Mouse (Mus musculus) liver, embryonic 14.5 days (tissue): Measurements from ENCODE around the gene Cnih1. TPM values are rescaled to one million over a fixed set of nuclear protein-coding genes. Genes with fewer than 3 reads are reported as not detected.
A peak's percentile ranks its signal among the peaks of the same experiment; 100 is the strongest.

Experiments
- ATAC-seq: fragments of 200-750 bp; cut with Nextera tagmentation; 2 replicates; pipeline ENCODE4 v1.8.0; 2017; ENCODE audit warnings: moderate number of reproducible peaks, mild to moderate bottlenecking, moderate library complexity; ENCODE audit not compliant: insufficient read depth
- DNase-seq, 3 experiments: peaks; one replicate each; pipeline ENCODE4 v3.0.0-alpha.2; 2012 to 2013; ENCODE audit warnings: low read depth in 3 of 3, low spot score in 3 of 3
- H3K27ac ChIP-seq: fragments of 300-500 bp; sonication (generic); 2 replicates; pipeline ENCODE4 v1.5.1; 2014; ENCODE audit warnings: moderate library complexity, mild to moderate bottlenecking, control low read depth, inconsistent platforms
- H3K27me3 ChIP-seq: fragments of 300-500 bp; sonication (generic); 2 replicates; pipeline ENCODE4 v1.6.1; 2014; ENCODE audit warnings: mild to moderate bottlenecking, low read length, moderate library complexity; ENCODE audit not compliant: control insufficient read depth, insufficient read depth
- H3K36me3 ChIP-seq: fragments of 300-500 bp; sonication (generic); replicated peaks from 2 replicates; pipeline ENCODE4 v1.6.1; 2014; ENCODE audit warnings: low read depth; ENCODE audit not compliant: control insufficient read depth, insufficient read depth
- H3K4me1 ChIP-seq, 2 experiments: fragments of 200-500 bp in 1 of 2; fragments of 300-500 bp in 1 of 2; sonication (generic) in 1 of 2; replicated peaks; 2 replicates each; pipeline ENCODE4 v1.6.1; 2012 to 2014; ENCODE audit warnings: antibody characterized with exemption in 1 of 2, inconsistent platforms in 1 of 2, low read length in 1 of 2; ENCODE audit not compliant: control insufficient read depth in 2 of 2, insufficient read depth in 2 of 2
- H3K4me2 ChIP-seq: fragments of 300-500 bp; sonication (generic); 2 replicates; pipeline ENCODE4 v1.6.1; 2014; ENCODE audit warnings: low read depth, mild to moderate bottlenecking, control low read depth, moderate library complexity
- H3K4me3 ChIP-seq, 2 experiments: fragments of 200-500 bp in 1 of 2; fragments of 300-500 bp in 1 of 2; sonication (generic) in 1 of 2; 2 replicates each; pipeline ENCODE4 v1.5.1; 2012 to 2014; ENCODE audit warnings: low read depth in 2 of 2, low read length in 2 of 2, mild to moderate bottlenecking in 2 of 2, control low read depth in 1 of 2, inconsistent platforms in 1 of 2, moderate library complexity in 1 of 2; ENCODE audit not compliant: insufficient read depth in 1 of 2
- H3K9ac ChIP-seq: fragments of 300-500 bp; sonication (generic); replicated peaks from 2 replicates; pipeline ENCODE4 v1.6.1; 2014; ENCODE audit warnings: mild to moderate bottlenecking, control low read depth, moderate library complexity
- H3K9me3 ChIP-seq: fragments of 300-500 bp; sonication (generic); 2 replicates; pipeline ENCODE4 v1.6.1; 2016; ENCODE audit warnings: low read length, mixed read lengths; ENCODE audit not compliant: control insufficient read depth
- CTCF ChIP-seq: IDR thresholded peaks from 2 replicates; pipeline ENCODE4 v1.5.1; 2016; ENCODE audit warnings: antibody characterized with exemption, low read depth, control low read depth
- EP300 ChIP-seq: IDR thresholded peaks from 2 replicates; pipeline ENCODE4 v1.6.1; 2016; ENCODE audit warnings: antibody characterized with exemption, low read depth
- WGBS: fragments of 180-500 bp; shearing (Covaris S2); extraction: QIAGEN DNeasy Blood & Tissue Kit; methylation state at CpG from one replicate; pipeline ENCODE4 v1.1.7; 2014; ENCODE audit not compliant: insufficient replicate concordance; 5-methylcytosine and 5-hydroxymethylcytosine counted together
- polyA plus RNA-seq, 2 experiments: library from polyadenylated mRNA; depleted of rRNA in 1 of 2; stranded (reverse) in 1 of 2; unstranded in 1 of 2; fragments of >200 nt; fragmentation: Nextera tagmentation in 1 of 2; extraction: Ambion mirVana in 1 of 2; gene quantifications; 2 replicates each; pipeline versions ENCODE4 v1.2.1 to v1.2.3; 2012 to 2014

Gene Cnih1
- polyA plus RNA-seq, 2 experiments: 33.8 to 84.0 TPM

- Histone ChIP-seq H3K9ac (no peak overlapping the region), H3K9me3 (no peaks in the 10 kb centered on the region), H3K27me3 (no peaks in the 10 kb centered on the region), H3K27ac (no peak overlapping the region), H3K4me3 (no peak overlapping the region), H3K36me3 (peaks cover 15% of the 10 kb centered on the region), H3K4me2 (no peak overlapping the region), H3K4me1 (peaks cover 21 to 34% of the 10 kb centered on the region in 2 experiments)
- TF ChIP-seq CTCF (no peak), EP300 (no peak)
- DNase-seq: no peak
- ATAC-seq: no peak
- WGBS: 87% methylated on average over 7 of the region's 7 CpGs
Measured at GRCm38 (mm10) chr14:46818743-46819142, 30.5 kb upstream of the Cnih1 start.

- peaks cover 19% of the 10 kb centered on the region for H3K36me3 ChIP-seq
- H3K4me3 ChIP-seq: no peak overlapping the region
- H3K4me1 ChIP-seq: peaks cover 21 to 30% of the 10 kb centered on the region in 2 experiments
- no peaks in the 10 kb centered on the region for H3K27me3 ChIP-seq
- no peak overlapping the region for H3K27ac ChIP-seq
- no peak for ATAC-seq
- no peak for DNase-seq
- no peaks in the 10 kb centered on the region for H3K9me3 ChIP-seq
- no peak overlapping the region for H3K9ac ChIP-seq
- 73% methylated on average over 8 of the region's 8 CpGs for WGBS
- TF ChIP-seq CTCF (no peak), EP300 (no peak)
- no peak overlapping the region for H3K4me2 ChIP-seq
Measured at GRCm38 (mm10) chr14:46816916-46817622, 28.9 kb upstream of the Cnih1 start.

GRCm38 (mm10) chr14:46815640-46816039, 27.4 kb upstream of the Cnih1 start:
- Histone ChIP-seq H3K36me3 (peaks cover 27% of the 10 kb centered on the region), H3K4me2 (peak overlapping the region; percentile 28), H3K4me1 (peaks cover 21 to 24% of the 10 kb centered on the region in 2 experiments), H3K27ac (peak overlapping the region; percentile 8), H3K9ac (no peak overlapping the region), H3K27me3 (no peaks in the 10 kb centered on the region), H3K4me3 (no peak overlapping the region), H3K9me3 (no peaks in the 10 kb centered on the region)
- ATAC-seq (peak; percentile 79), DNase-seq (peak in 1 of 3 experiments; percentile 44)
- 0 out of 2 replicates have a peak, but pooled peaks have one; percentile 33 for TF ChIP-seq EP300
- no peak for TF ChIP-seq CTCF
- 24% methylated on average over 6 of the region's 6 CpGs for WGBS

- Histone ChIP-seq H3K36me3 (peaks cover 18% of the 10 kb centered on the region), H3K9me3 (no peaks in the 10 kb centered on the region), H3K9ac (no peak overlapping the region), H3K4me2 (no peak overlapping the region), H3K4me1 (no peaks in the 10 kb centered on the region), H3K27me3 (no peaks in the 10 kb centered on the region), H3K4me3 (no peak overlapping the region), H3K27ac (no peak overlapping the region)
- TF ChIP-seq CTCF: no peak
- TF ChIP-seq EP300: no peak
- DNase-seq: no peak
- 47% methylated on average over 3 of the region's 3 CpGs for WGBS
- no peak for ATAC-seq
Measured at GRCm38 (mm10) chr14:46807927-46808326, 19.7 kb upstream of the Cnih1 start.

- Histone ChIP-seq H3K4me3 (no peak overlapping the region), H3K4me2 (no peak overlapping the region), H3K27ac (no peak overlapping the region), H3K9me3 (no peaks in the 10 kb centered on the region), H3K4me1 (peaks cover under 1 to 3% of the 10 kb centered on the region in 2 experiments; a peak in 3 of 4 replicates), H3K36me3 (peaks cover 13% of the 10 kb centered on the region), H3K27me3 (no peaks in the 10 kb centered on the region), H3K9ac (no peak overlapping the region)
- DNase-seq (no peak), ATAC-seq (no peak)
- 70% methylated on average over 5 of the region's 5 CpGs for WGBS
- no peak for TF ChIP-seq EP300
- TF ChIP-seq CTCF: no peak
Measured at GRCm38 (mm10) chr14:46806186-46806585, 18.0 kb upstream of the Cnih1 start.
